Mouse (Mus musculus) limb, embryonic 10.5 days (tissue): ENCODE data around the gene Hrh2. TPM values are rescaled to one million over a fixed set of nuclear protein-coding genes. Genes with fewer than 3 reads are reported as not detected.
A peak's percentile ranks its signal among the peaks of the same experiment; 100 is the strongest.

Source experiments
- DNase-seq: peaks from one replicate; pipeline ENCODE4 v3.0.0-alpha.2; 2017; ENCODE audit warnings: low spot score
- H3K27ac ChIP-seq: fragments of 300-500 bp; sonication (generic); 2 replicates; pipeline ENCODE4 v1.5.1; 2016; ENCODE audit warnings: mild to moderate bottlenecking
- H3K27me3 ChIP-seq: fragments of 300-500 bp; sonication (generic); 2 replicates; pipeline ENCODE4 v1.6.1; 2016; ENCODE audit warnings: low read depth, mild to moderate bottlenecking; ENCODE audit not compliant: poor library complexity, severe bottlenecking
- H3K36me3 ChIP-seq: fragments of 300-500 bp; sonication (generic); 2 replicates; pipeline ENCODE4 v1.6.1; 2016; ENCODE audit warnings: mild to moderate bottlenecking, moderate library complexity
- H3K4me1 ChIP-seq: fragments of 300-500 bp; sonication (generic); 2 replicates; pipeline ENCODE4 v1.6.1; 2016
- H3K4me3 ChIP-seq: fragments of 300-500 bp; sonication (generic); 2 replicates; pipeline ENCODE4 v1.5.1; 2016; ENCODE audit warnings: mild to moderate bottlenecking, moderate library complexity
- H3K9me3 ChIP-seq: fragments of 300-500 bp; sonication (generic); replicated peaks from 2 replicates; pipeline ENCODE4 v1.6.1; 2016; ENCODE audit warnings: mild to moderate bottlenecking
- WGBS: fragments of 180-500 bp; shearing (Covaris S2); methylation state at CpG from one replicate; pipeline ENCODE4 v1.1.7; 2016; 5-methylcytosine and 5-hydroxymethylcytosine counted together
- polyA plus RNA-seq: library from polyadenylated mRNA; unstranded; fragments of >200 nt; fragmentation: Nextera tagmentation; extraction: Ambion mirVana; gene quantifications from 2 replicates; pipeline ENCODE4 v1.2.1, GENCODE M21; 2016

Hrh2 gene
- polyA plus RNA-seq, 1 experiment from 2014 or later, result 0.05 TPM

- no peak overlapping the region for H3K4me3 ChIP-seq
- 89% methylated on average over 3 of the region's 3 CpGs for WGBS
- no peaks in the 10 kb centered on the region for H3K27me3 ChIP-seq
- H3K9me3 ChIP-seq, result no peaks in the 10 kb centered on the region
- peaks cover 8% of the 10 kb centered on the region; the same call in 1 of the 2 replicates for H3K4me1 ChIP-seq
- DNase-seq, result no peak
- H3K27ac ChIP-seq, result no peak overlapping the region
- no peaks in the 10 kb centered on the region for H3K36me3 ChIP-seq
Measured at GRCm38 (mm10) chr13:54179971-54180370, 12.0 kb upstream of the Hrh2 start.

GRCm38 (mm10) chr13:54180461-54180860 lies 11.5 kb upstream of the Hrh2 start:
- Histone ChIP-seq H3K27ac (no peak overlapping the region), H3K27me3 (no peaks in the 10 kb centered on the region), H3K36me3 (no peaks in the 10 kb centered on the region), H3K4me1 (peaks cover 8% of the 10 kb centered on the region; the same call in 1 of the 2 replicates), H3K9me3 (no peaks in the 10 kb centered on the region), H3K4me3 (no peak overlapping the region)
- DNase-seq, result no peak
- WGBS, result 52% methylated on average over 3 of the region's 3 CpGs

- WGBS, result 93% methylated on average over 6 of the region's 6 CpGs
- no peak overlapping the region for H3K27ac ChIP-seq
Measured at GRCm38 (mm10) chr13:54181318-54181717, 10.6 kb upstream of the Hrh2 start.

DNA sequence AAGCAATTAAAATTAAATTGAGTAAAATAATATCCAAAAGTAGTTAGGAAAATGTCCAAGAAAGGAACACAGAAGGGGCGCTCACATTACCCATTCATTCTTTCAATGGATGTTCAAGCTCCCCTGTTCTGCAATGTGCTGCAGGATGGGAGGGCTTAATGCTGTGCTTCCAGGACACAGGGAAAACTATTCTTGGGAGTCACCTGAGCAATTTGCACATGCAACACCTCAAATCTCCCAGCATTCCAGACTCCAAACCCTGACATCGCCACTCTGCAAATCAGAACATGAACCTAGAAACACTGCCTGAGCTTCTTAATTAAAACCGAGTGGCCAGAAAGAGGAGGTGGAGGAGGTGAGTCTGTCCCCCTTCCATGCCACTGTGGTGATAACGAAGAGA lies 10.0 kb upstream of the Hrh2 start:
- Histone ChIP-seq H3K4me3 (no peak overlapping the region), H3K27me3 (no peaks in the 10 kb centered on the region), H3K9me3 (no peaks in the 10 kb centered on the region), H3K27ac (no peak overlapping the region), H3K36me3 (no peaks in the 10 kb centered on the region), H3K4me1 (peaks cover 8% of the 10 kb centered on the region; the same call in 1 of the 2 replicates)
- 93% methylated on average over 4 of the region's 4 CpGs for WGBS
- DNase-seq, result no peak

More at GRCm38 (mm10) chr13:54181318-54181717, 10.6 kb upstream of the Hrh2 start:
- Histone ChIP-seq H3K9me3 (no peaks in the 10 kb centered on the region), H3K4me1 (peaks cover 8% of the 10 kb centered on the region; the same call in 1 of the 2 replicates), H3K4me3 (no peak overlapping the region), H3K27me3 (no peaks in the 10 kb centered on the region), H3K36me3 (no peaks in the 10 kb centered on the region)
- DNase-seq, result no peak

DNA sequence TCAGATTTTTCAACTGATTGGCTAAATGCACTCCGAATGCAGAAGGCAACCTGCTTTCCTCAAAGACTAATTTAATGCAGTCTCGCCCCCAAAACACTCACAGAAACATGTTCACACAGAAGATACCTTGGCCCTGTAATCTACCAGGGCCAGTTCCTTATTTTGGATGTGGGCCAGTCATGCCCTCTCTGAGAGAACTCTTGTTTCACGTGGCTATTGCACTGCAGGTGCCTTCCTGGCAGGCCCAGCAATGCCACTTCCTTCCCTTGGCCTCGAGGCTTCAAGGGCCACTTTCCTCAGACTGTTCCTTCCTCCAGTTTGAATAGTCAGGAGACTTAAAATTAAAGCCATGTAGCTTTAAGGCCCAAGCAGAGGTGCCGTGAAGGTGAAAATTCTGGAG lies 5.5 kb upstream of the Hrh2 start:
- no peaks in the 10 kb centered on the region for H3K36me3 ChIP-seq
- peaks cover 14% of the 10 kb centered on the region for H3K27me3 ChIP-seq
- no peaks in the 10 kb centered on the region for H3K4me1 ChIP-seq
- H3K27ac ChIP-seq, result no peak overlapping the region
- no peaks in the 10 kb centered on the region for H3K9me3 ChIP-seq
- 87% methylated on average over 5 of the region's 5 CpGs for WGBS
- H3K4me3 ChIP-seq, result no peak overlapping the region
- no peak for DNase-seq

- 69% methylated on average over 7 of the region's 7 CpGs for WGBS
- H3K27ac ChIP-seq, result no peak overlapping the region
- H3K4me1 ChIP-seq, result peaks cover 9% of the 10 kb centered on the region
- H3K9me3 ChIP-seq, result no peaks in the 10 kb centered on the region
- peaks cover 33% of the 10 kb centered on the region for H3K27me3 ChIP-seq
- no peak for DNase-seq
- no peak overlapping the region for H3K4me3 ChIP-seq
- no peaks in the 10 kb centered on the region for H3K36me3 ChIP-seq
Measured at GRCm38 (mm10) chr13:54188190-54188706, 3.7 kb upstream of the Hrh2 start.

- WGBS, result 87% methylated on average over 14 of the region's 14 CpGs
- H3K27me3 ChIP-seq, result peaks cover 49% of the 10 kb centered on the region
- peak; percentile 63 for DNase-seq
- no peak overlapping the region for H3K4me3 ChIP-seq
- H3K36me3 ChIP-seq, result no peaks in the 10 kb centered on the region
- peaks cover 9% of the 10 kb centered on the region for H3K4me1 ChIP-seq
- H3K27ac ChIP-seq, result no peak overlapping the region
- no peaks in the 10 kb centered on the region for H3K9me3 ChIP-seq
Measured at GRCm38 (mm10) chr13:54189896-54190295, 2.0 kb upstream of the Hrh2 start.

- Histone ChIP-seq H3K4me3 (no peak overlapping the region), H3K9me3 (no peaks in the 10 kb centered on the region), H3K4me1 (peaks cover 9% of the 10 kb centered on the region), H3K36me3 (no peaks in the 10 kb centered on the region), H3K27ac (no peak overlapping the region), H3K27me3 (peaks cover 52% of the 10 kb centered on the region)
- no peak for DNase-seq
- 71% methylated on average over 3 of the region's 3 CpGs for WGBS
Measured at GRCm38 (mm10) chr13:54191181-54191580, 748 bp upstream of the Hrh2 start.

DNA sequence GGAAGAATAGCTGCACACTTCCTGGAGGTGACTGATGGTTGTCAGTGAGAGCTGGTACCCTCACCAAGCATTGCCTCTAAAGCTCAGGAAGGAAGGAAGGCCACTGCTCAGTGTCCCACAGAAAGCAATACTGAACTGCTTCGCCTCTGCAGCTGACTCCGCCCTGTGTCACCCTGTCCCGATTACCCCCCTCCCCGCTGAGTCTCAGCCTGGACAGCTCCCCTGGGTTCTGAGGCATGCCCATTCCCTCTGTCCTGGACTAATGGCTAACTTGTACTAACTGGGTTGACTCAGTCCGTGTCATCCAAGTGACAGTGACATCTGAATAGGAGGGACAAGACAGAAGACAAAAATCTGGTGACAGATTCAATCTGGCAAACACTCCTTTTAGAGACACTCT lies 1.7 kb downstream of the Hrh2 start:
- H3K36me3 ChIP-seq, result no peaks in the 10 kb centered on the region
- H3K9me3 ChIP-seq, result no peaks in the 10 kb centered on the region
- peaks cover 52% of the 10 kb centered on the region for H3K27me3 ChIP-seq
- no peak overlapping the region for H3K27ac ChIP-seq
- WGBS, result 63% methylated on average over 5 of the region's 5 CpGs
- H3K4me1 ChIP-seq, result peaks cover 9% of the 10 kb centered on the region
- no peak overlapping the region for H3K4me3 ChIP-seq
- DNase-seq, result no peak

- WGBS, result 58% methylated on average over 9 of the region's 9 CpGs
- no peak overlapping the region for H3K4me3 ChIP-seq
- no peaks in the 10 kb centered on the region for H3K36me3 ChIP-seq
- no peak for DNase-seq
- no peaks in the 10 kb centered on the region for H3K9me3 ChIP-seq
- peaks cover 11% of the 10 kb centered on the region; the same call in 1 of the 2 replicates for H3K27me3 ChIP-seq
- no peak overlapping the region for H3K27ac ChIP-seq
- H3K4me1 ChIP-seq, result no peaks in the 10 kb centered on the region; the same call in 1 of the 2 replicates
Measured at GRCm38 (mm10) chr13:54199000-54199399, 7.1 kb downstream of the Hrh2 start.

- DNase-seq, result no peak
- 92% methylated on average over 8 of the region's 8 CpGs for WGBS
- Histone ChIP-seq H3K4me1 (no peaks in the 10 kb centered on the region; the same call in 1 of the 2 replicates), H3K27ac (no peak overlapping the region), H3K9me3 (no peaks in the 10 kb centered on the region), H3K36me3 (no peaks in the 10 kb centered on the region), H3K27me3 (no peaks in the 10 kb centered on the region), H3K4me3 (no peak overlapping the region)
Measured at GRCm38 (mm10) chr13:54202458-54202857, 10.5 kb downstream of the Hrh2 start.

DNA sequence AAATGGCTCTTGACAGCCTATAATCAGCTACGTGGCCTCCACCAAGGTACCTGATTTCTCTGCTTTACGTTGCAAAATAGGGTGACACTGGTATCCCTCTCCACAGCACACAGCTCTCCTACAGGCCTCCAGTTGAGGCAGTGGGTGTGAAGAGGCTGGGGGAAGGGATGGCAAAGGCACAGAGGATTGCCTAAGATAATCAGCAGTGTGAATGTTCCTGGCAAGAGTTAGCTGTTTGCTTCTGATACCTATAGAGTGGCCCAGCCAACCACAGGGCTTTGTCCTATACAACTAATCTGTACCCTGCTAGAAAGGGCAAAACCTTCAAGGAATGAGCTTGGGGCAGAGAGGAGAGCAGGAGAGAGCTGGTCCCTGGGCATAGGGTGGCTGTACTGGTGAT lies 11.5 kb downstream of the Hrh2 start:
- DNase-seq, result no peak
- WGBS, result 83% methylated on average over 2 of the region's 2 CpGs
- H3K9me3 ChIP-seq, result no peaks in the 10 kb centered on the region
- no peaks in the 10 kb centered on the region for H3K27me3 ChIP-seq
- no peak overlapping the region for H3K4me3 ChIP-seq
- H3K4me1 ChIP-seq, result no peaks in the 10 kb centered on the region; the same call in 1 of the 2 replicates
- H3K27ac ChIP-seq, result no peak overlapping the region
- H3K36me3 ChIP-seq, result no peaks in the 10 kb centered on the region

GRCm38 (mm10) chr13:54205195-54205594 lies 13.3 kb downstream of the Hrh2 start:
- Histone ChIP-seq H3K4me1 (no peaks in the 10 kb centered on the region), H3K4me3 (no peak overlapping the region), H3K36me3 (no peaks in the 10 kb centered on the region), H3K9me3 (no peaks in the 10 kb centered on the region), H3K27me3 (no peaks in the 10 kb centered on the region), H3K27ac (no peak overlapping the region)
- DNase-seq, result no peak
- WGBS, result 81% methylated on average over 7 of the region's 7 CpGs
